9 mouse cellular contexts compared by ENCODE assay signal in the genomic region with DNA sequence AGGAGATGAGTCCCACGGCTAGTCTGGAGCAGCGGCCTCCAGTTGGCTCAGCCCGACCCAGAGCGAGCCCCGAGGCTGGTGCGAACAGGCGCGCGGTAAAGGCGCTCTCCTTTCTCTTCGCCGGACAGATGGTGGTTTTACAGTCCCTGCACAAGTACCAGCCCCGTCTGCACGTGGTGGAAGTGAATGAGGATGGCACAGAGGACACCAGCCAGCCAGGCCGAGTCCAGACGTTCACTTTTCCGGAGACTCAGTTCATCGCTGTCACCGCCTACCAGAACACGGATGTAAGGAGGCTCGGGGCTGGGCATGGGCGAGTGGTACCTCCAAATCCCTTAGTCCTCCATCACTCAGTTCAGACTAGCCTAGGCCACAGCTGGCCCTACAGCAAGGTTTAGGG. TPM values are rescaled to one million over a fixed set of nuclear protein-coding genes. Genes with fewer than 3 reads are reported as not detected.
A peak's percentile ranks its signal among the peaks of the same experiment; 100 is the strongest.
DNase-seq lines count a peak whose midpoint lies in the region; ATAC-seq and TF ChIP-seq lines count a peak whose summit lies in the region.
"Had no signal": no experiment of that assay in that cellular context is flagged by ENCODE, and none has a peak within 500 bp of the region (broad histone marks: within the 10 kb centered on the region; RNA-seq: fewer than 3 reads in every experiment).

No protein-coding gene starts in this region.

- no peak for TF ChIP-seq POLR2A in kidney, adult 2 months (IDR thresholded peaks at IDR 0.05; ENCODE audit: low read depth, low read length)

- no peak for ATAC-seq in kidney, embryonic 14.5 days (ENCODE audit: low FRiP score, low TSS enrichment)
- ATAC-seq in CD4-positive, CD25-positive, alpha-beta regulatory T cell, adult 4 months = peak; percentile 13
- 0 out of 2 replicates have a peak, but pooled peaks have one; percentile 9 for ATAC-seq in common myeloid progenitor, adult 5-6 weeks (replicated peaks; ENCODE audit: low read depth, poor library complexity, severe bottlenecking)
- peak; percentile 57 for ATAC-seq in hindbrain, embryonic 12.5 days (ENCODE audit: low FRiP score)

- intact Hi-C loops in gastrocnemius, postnatal 14 days (cut with DNase I; ENCODE audit: low total_unique reads) = no loop called here

- peaks cover 3% of the 10 kb centered on the region for H3K4me1 ChIP-seq in kidney, adult 2 months (ENCODE audit: control insufficient read depth, insufficient read depth, low read length)
- H3K4me1 ChIP-seq in kidney, embryonic 14.5 days (ENCODE audit: control insufficient read depth, insufficient read depth, low read length) = no peaks in the 10 kb centered on the region
- peaks cover 21% of the 10 kb centered on the region for H3K4me1 ChIP-seq in hindbrain, embryonic 12.5 days

- 7% methylated on average over 22 of the region's 22 CpGs for WGBS in kidney, adult 2 months
- 0% methylated on average over 22 of the region's 22 CpGs for WGBS in kidney, embryonic 14.5 days
- WGBS in hindbrain, embryonic 12.5 days = under 1% methylated on average over 22 of the region's 22 CpGs

- no peaks in the 10 kb centered on the region for H3K36me3 ChIP-seq in kidney, adult 2 months (ENCODE audit: control insufficient read depth, insufficient read depth, low read length)
- H3K36me3 ChIP-seq in kidney, embryonic 14.5 days (ENCODE audit: control insufficient read depth, insufficient read depth, low read length) = no peaks in the 10 kb centered on the region
- H3K36me3 ChIP-seq in hindbrain, embryonic 12.5 days = no peaks in the 10 kb centered on the region

- H3K4me2 ChIP-seq in kidney, embryonic 14.5 days (replicated peaks; ENCODE audit: low read depth, low read length) = no peak overlapping the region
- 0 out of 2 replicates have a peak overlapping the region, but pooled peaks have one; percentile 3 for H3K4me2 ChIP-seq in hindbrain, embryonic 12.5 days (replicated peaks)

- no peaks in the 10 kb centered on the region for H3K9me3 ChIP-seq in kidney, embryonic 14.5 days (ENCODE audit: control insufficient read depth, low read length)
- H3K9me3 ChIP-seq in hindbrain, embryonic 12.5 days (replicated peaks) = no peaks in the 10 kb centered on the region

- DNase-seq in kidney, adult 2 months = peak; percentile 19
- DNase-seq in mesoderm, embryonic 11.5 days (ENCODE audit: low read depth, low spot score) = peak; percentile 60
- peak; percentile 23 for DNase-seq in yolk sac, embryonic 10.5 days (ENCODE audit: low spot score)
- no peak for DNase-seq in gastrocnemius, postnatal 14 days

- H3K27ac ChIP-seq in kidney, adult 2 months (ENCODE audit: insufficient read depth, low read depth, low read length) = no peak overlapping the region
- no peak overlapping the region for H3K27ac ChIP-seq in kidney, embryonic 14.5 days (ENCODE audit: low read depth, low read length)
- no peak overlapping the region for H3K27ac ChIP-seq in hindbrain, embryonic 12.5 days

- no peak for TF ChIP-seq CTCF in kidney, adult 2 months (conservative IDR thresholded peaks at IDR 0.05; ENCODE audit: insufficient read depth, insufficient read length, low read depth, low read length)

- no peak overlapping the region for H3K4me3 ChIP-seq in kidney, adult 2 months (ENCODE audit: insufficient read depth, low read depth, low read length)
- no peak overlapping the region for H3K4me3 ChIP-seq in kidney, embryonic 14.5 days (ENCODE audit: low read length)
- no peak overlapping the region for H3K4me3 ChIP-seq in hindbrain, embryonic 12.5 days

- no peak overlapping the region for H3K9ac ChIP-seq in kidney, embryonic 14.5 days (ENCODE audit: low read depth, low read length)
- H3K9ac ChIP-seq in hindbrain, embryonic 12.5 days = no peak overlapping the region

- H3K27me3 ChIP-seq in kidney, adult 2 months (replicated peaks; ENCODE audit: control insufficient read depth, insufficient read depth, low read length) = peaks cover 23% of the 10 kb centered on the region
- H3K27me3 ChIP-seq in kidney, embryonic 14.5 days (ENCODE audit: control insufficient read depth, insufficient read depth, low read length) = peaks cover 77% of the 10 kb centered on the region
- H3K27me3 ChIP-seq in hindbrain, embryonic 12.5 days = peaks cover 90% of the 10 kb centered on the region

RNA-seq across cellular contexts. Expression of a gene that starts 4.4 kb away (rescaled TPM):
- polyA plus RNA-seq in kidney, adult 2 months (2012; rRNA removed) = 0.03 TPM in 1 of 2 replicates, not detected in the other
- 0.05 and 0.09 TPM in 2 replicates for polyA plus RNA-seq in kidney, embryonic 14.5 days (2014; fragmentation: Nextera tagmentation; extraction: Ambion mirVana)
- polyA plus RNA-seq in CD4-positive, CD25-positive, alpha-beta regulatory T cell, adult 4 months (2017; shearing (Covaris generic)) = not detected
- 1.5 TPM in 1 of 2 replicates, not detected in the other for total RNA-seq in common myeloid progenitor, adult 5-6 weeks (2017)
- 0.14 and 0.54 TPM in 2 replicates for polyA plus RNA-seq in hindbrain, embryonic 12.5 days (2016; fragmentation: Nextera tagmentation; extraction: Ambion mirVana)
- under 1 TPM in 1 of 2 experiments, not detected in 1; 0.10 TPM for total RNA-seq in gastrocnemius, postnatal 14 days (2021)
- total RNA-seq: heart, adult 18-20 months had no signal
